Mouse (Mus musculus) kidney, adult 2 months (tissue): Measurements from ENCODE around the gene Pik3ap1. TPM values are rescaled to one million over a fixed set of nuclear protein-coding genes. Genes with fewer than 3 reads are reported as not detected.

ENCODE experiments used
- DNase-seq: peaks from one replicate; pipeline ENCODE4 v3.0.0; 2021
- H3K27ac ChIP-seq: fragments of 200-500 bp; 2 replicates; pipeline ENCODE4 v1.5.1; 2012; ENCODE audit warnings: low read depth, low read length, control low read depth, inconsistent platforms; ENCODE audit not compliant: insufficient read depth
- H3K27me3 ChIP-seq: fragments of 200-500 bp; replicated peaks from 2 replicates; pipeline ENCODE4 v1.6.1; 2012; ENCODE audit warnings: mild to moderate bottlenecking, moderate library complexity, low read length, inconsistent platforms; ENCODE audit not compliant: control insufficient read depth, insufficient read depth
- H3K36me3 ChIP-seq: fragments of 200-500 bp; 2 replicates; pipeline ENCODE4 v1.6.1; 2012; ENCODE audit warnings: mild to moderate bottlenecking, moderate library complexity, low read length, inconsistent platforms; ENCODE audit not compliant: control insufficient read depth, insufficient read depth
- H3K4me1 ChIP-seq: fragments of 200-500 bp; 2 replicates; pipeline ENCODE4 v1.6.1; 2011; ENCODE audit warnings: low read length; ENCODE audit not compliant: control insufficient read depth, insufficient read depth
- H3K4me3 ChIP-seq: fragments of 200-500 bp; 2 replicates; pipeline ENCODE4 v1.5.1; 2011; ENCODE audit warnings: mild to moderate bottlenecking, low read depth, low read length, control low read depth; ENCODE audit not compliant: insufficient read depth
- CTCF ChIP-seq: fragments of 200-500 bp; conservative IDR thresholded peaks from 2 replicates; pipeline ENCODE4 v1.5.1; 2011; ENCODE audit warnings: low read depth, mild to moderate bottlenecking, control low read depth, low read length, moderate library complexity, mixed read lengths; ENCODE audit not compliant: insufficient read depth, insufficient read length
- POLR2A ChIP-seq: fragments of 200-500 bp; IDR thresholded peaks from one replicate; pipeline ENCODE4 v1.6.1; 2011; ENCODE audit warnings: low read depth, low read length, control low read depth
- WGBS: fragments of 180-500 bp; shearing (Covaris S2); methylation state at CpG from one replicate; pipeline ENCODE4 v1.1.7; 2018; 5-methylcytosine and 5-hydroxymethylcytosine counted together
- polyA plus RNA-seq: library from polyadenylated mRNA; depleted of rRNA; stranded (reverse); fragments of >200 nt; gene quantifications from 2 replicates; pipeline ENCODE4 v1.2.3, GENCODE M21; 2012

Gene Pik3ap1
- polyA plus RNA-seq, 1 experiment: 2.9 TPM

DNA sequence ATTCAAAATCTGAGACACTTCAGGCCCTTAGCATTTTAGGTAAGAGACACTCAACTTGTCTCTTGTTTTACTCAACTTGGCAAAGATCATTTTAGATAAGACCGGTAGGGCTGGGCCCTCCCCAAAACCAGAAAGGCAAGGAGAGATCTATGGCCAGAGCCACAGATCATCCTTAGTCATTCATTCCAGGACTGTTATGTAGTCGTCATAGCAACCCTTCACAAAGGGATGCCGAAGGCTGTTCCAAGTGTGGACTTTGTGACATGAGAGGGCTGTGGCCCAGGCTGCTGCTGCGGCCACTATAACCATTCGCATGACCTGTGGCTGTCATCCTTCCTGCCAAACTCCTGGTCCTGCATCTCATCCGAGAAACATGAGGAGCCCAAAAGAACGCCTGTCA, 54.5 kb downstream of the Pik3ap1 start:
- Histone ChIP-seq H3K4me1 (no peaks in the 10 kb centered on the region), H3K36me3 (no peaks in the 10 kb centered on the region), H3K27ac (no peak overlapping the region), H3K27me3 (no peaks in the 10 kb centered on the region), H3K4me3 (no peak overlapping the region)
- WGBS: 83% methylated on average over 7 of the region's 7 CpGs
- TF ChIP-seq POLR2A (no peak), CTCF (no peak)
- no peak for DNase-seq

GRCm38 (mm10) chr19:41329961-41330360, 54.9 kb downstream of the Pik3ap1 start:
- H3K36me3 ChIP-seq: no peaks in the 10 kb centered on the region
- H3K27me3 ChIP-seq: no peaks in the 10 kb centered on the region
- 97% methylated on average over 7 of the region's 7 CpGs for WGBS
- no peak overlapping the region for H3K4me3 ChIP-seq
- TF ChIP-seq CTCF (no peak), POLR2A (no peak)
- no peak for DNase-seq
- no peaks in the 10 kb centered on the region for H3K4me1 ChIP-seq
- no peak overlapping the region for H3K27ac ChIP-seq

- TF ChIP-seq CTCF: no peak
- no peak for TF ChIP-seq POLR2A
- H3K4me1 ChIP-seq: no peaks in the 10 kb centered on the region
- no peaks in the 10 kb centered on the region for H3K27me3 ChIP-seq
- no peak overlapping the region for H3K4me3 ChIP-seq
- no peak for DNase-seq
- no peaks in the 10 kb centered on the region for H3K36me3 ChIP-seq
- H3K27ac ChIP-seq: no peak overlapping the region
- whole genome bisulfite sequencing: 74% methylated on average over 9 of the region's 9 CpGs
Observed at GRCm38 (mm10) chr19:41328743-41329142, 56.2 kb downstream of the Pik3ap1 start.

DNA sequence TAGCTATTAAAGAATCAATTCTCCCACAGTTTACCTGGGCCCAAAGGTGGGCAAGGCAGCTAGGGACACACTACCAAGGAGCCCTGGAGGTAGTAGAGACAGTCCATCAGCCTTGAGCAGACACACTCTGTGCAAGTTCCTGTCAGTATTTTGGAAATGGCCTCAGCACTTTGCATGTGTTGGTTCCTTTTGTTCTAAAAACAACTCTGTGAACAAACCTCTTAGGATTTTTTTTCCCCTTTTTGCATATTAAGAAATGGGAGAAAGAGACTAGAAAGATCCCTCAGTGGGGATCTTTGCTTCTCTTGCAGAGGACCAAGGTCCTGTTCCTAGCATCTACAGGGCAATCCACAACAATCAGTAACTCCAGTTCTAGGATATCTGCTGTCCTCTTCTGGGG, 61.1 kb downstream of the Pik3ap1 start:
- Histone ChIP-seq H3K4me1 (no peaks in the 10 kb centered on the region), H3K4me3 (no peak overlapping the region), H3K27ac (no peak overlapping the region), H3K36me3 (no peaks in the 10 kb centered on the region), H3K27me3 (no peaks in the 10 kb centered on the region)
- no peak for DNase-seq
- no peak for TF ChIP-seq CTCF
- TF ChIP-seq POLR2A: no peak

GRCm38 (mm10) chr19:41323125-41323524, 61.8 kb downstream of the Pik3ap1 start:
- Histone ChIP-seq H3K36me3 (no peaks in the 10 kb centered on the region), H3K27ac (no peak overlapping the region), H3K4me1 (no peaks in the 10 kb centered on the region), H3K27me3 (no peaks in the 10 kb centered on the region), H3K4me3 (no peak overlapping the region)
- TF ChIP-seq CTCF: no peak
- TF ChIP-seq POLR2A: no peak
- no peak for DNase-seq
- 86% methylated on average over 4 of the region's 4 CpGs for WGBS

GRCm38 (mm10) chr19:41321149-41321548, 63.8 kb downstream of the Pik3ap1 start:
- no peak overlapping the region for H3K27ac ChIP-seq
- H3K4me1 ChIP-seq: no peaks in the 10 kb centered on the region
- 89% methylated on average over 4 of the region's 4 CpGs for WGBS
- no peaks in the 10 kb centered on the region for H3K27me3 ChIP-seq
- DNase-seq: peak; percentile 7
- TF ChIP-seq POLR2A: no peak
- TF ChIP-seq CTCF: no peak
- H3K4me3 ChIP-seq: no peak overlapping the region
- H3K36me3 ChIP-seq: no peaks in the 10 kb centered on the region

- WGBS: 35% methylated on average over 11 of the region's 11 CpGs
Observed at GRCm38 (mm10) chr19:41317315-41318095, 67.4 kb downstream of the Pik3ap1 start.

More at GRCm38 (mm10) chr19:41317315-41318095, 67.4 kb downstream of the Pik3ap1 start:
- H3K4me1 ChIP-seq: no peaks in the 10 kb centered on the region
- H3K36me3 ChIP-seq: no peaks in the 10 kb centered on the region
- H3K27ac ChIP-seq: no peak overlapping the region
- no peak overlapping the region for H3K4me3 ChIP-seq
- TF ChIP-seq CTCF (peak; percentile 78), POLR2A (no peak)
- no peaks in the 10 kb centered on the region for H3K27me3 ChIP-seq
- DNase-seq: peak; percentile 45
